Mouse (Mus musculus) liver, embryonic 14.5 days (tissue): ENCODE data around the gene Zfp560.
"Not testable (repeated sequence)": the region's sequence is repeated elsewhere in the genome, so short reads cannot be mapped to it uniquely, and the experiment has no call there.

Experiments
- CTCF ChIP-seq: IDR thresholded peaks from 2 replicates; pipeline ENCODE4 v1.5.1; 2016; ENCODE audit warnings: antibody characterized with exemption, low read depth, control low read depth
- EP300 ChIP-seq: IDR thresholded peaks from 2 replicates; pipeline ENCODE4 v1.6.1; 2016; ENCODE audit warnings: antibody characterized with exemption, low read depth

DNA sequence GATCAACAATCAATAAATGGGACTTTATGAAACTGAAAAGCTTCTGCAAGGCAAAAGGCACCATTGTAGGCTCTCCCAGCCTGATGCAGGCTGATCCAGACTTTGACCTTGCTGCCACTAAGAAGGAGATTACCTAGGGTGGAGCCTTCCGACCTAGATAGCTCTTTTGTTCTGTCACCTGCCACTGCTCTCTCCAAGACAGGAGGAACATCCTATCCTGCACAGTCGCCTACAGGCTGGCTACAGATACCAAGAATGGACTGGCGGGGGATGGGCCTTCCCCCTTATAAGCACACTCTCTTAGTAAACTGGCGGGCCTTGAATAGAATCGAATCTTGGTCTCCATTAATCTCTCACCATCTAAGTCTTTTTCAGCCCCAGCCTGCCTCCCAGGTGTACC is 89.4 kb downstream of the Zfp560 start:
- TF ChIP-seq EP300, CTCF: not testable (repeated sequence)
